Mouse (Mus musculus) limb, embryonic 10.5 days (tissue): ENCODE results near the gene Cby1. TPM values are rescaled to one million over a fixed set of nuclear protein-coding genes. Genes with fewer than 3 reads are reported as not detected.

Experiments
- DNase-seq: peaks from one replicate; pipeline ENCODE4 v3.0.0-alpha.2; 2017; ENCODE audit warnings: low spot score
- H3K27ac ChIP-seq: fragments of 300-500 bp; sonication (generic); 2 replicates; pipeline ENCODE4 v1.5.1; 2016; ENCODE audit warnings: mild to moderate bottlenecking
- H3K27me3 ChIP-seq: fragments of 300-500 bp; sonication (generic); 2 replicates; pipeline ENCODE4 v1.6.1; 2016; ENCODE audit warnings: low read depth, mild to moderate bottlenecking; ENCODE audit not compliant: poor library complexity, severe bottlenecking
- H3K36me3 ChIP-seq: fragments of 300-500 bp; sonication (generic); 2 replicates; pipeline ENCODE4 v1.6.1; 2016; ENCODE audit warnings: mild to moderate bottlenecking, moderate library complexity
- H3K4me1 ChIP-seq: fragments of 300-500 bp; sonication (generic); 2 replicates; pipeline ENCODE4 v1.6.1; 2016
- H3K4me3 ChIP-seq: fragments of 300-500 bp; sonication (generic); 2 replicates; pipeline ENCODE4 v1.5.1; 2016; ENCODE audit warnings: mild to moderate bottlenecking, moderate library complexity
- H3K9me3 ChIP-seq: fragments of 300-500 bp; sonication (generic); replicated peaks from 2 replicates; pipeline ENCODE4 v1.6.1; 2016; ENCODE audit warnings: mild to moderate bottlenecking
- WGBS: fragments of 180-500 bp; shearing (Covaris S2); methylation state at CpG from one replicate; pipeline ENCODE4 v1.1.7; 2016; 5-methylcytosine and 5-hydroxymethylcytosine counted together
- polyA plus RNA-seq: library from polyadenylated mRNA; unstranded; fragments of >200 nt; fragmentation: Nextera tagmentation; extraction: Ambion mirVana; gene quantifications from 2 replicates; pipeline ENCODE4 v1.2.1, GENCODE M21; 2016

Gene Cby1
- 58.4 and 65.6 TPM in 2 replicates for polyA plus RNA-seq

GRCm38 (mm10) chr15:79658531-79659375, at the start of gene Cby1, which contains the start of gene Fam227a:
TSS of gene Cby1 (plus strand) at chr15:79659199.
TSS of gene Fam227a (minus strand) at chr15:79658956.
- WGBS, result under 1% methylated on average over 55 of the region's 55 CpGs
- H3K27me3 ChIP-seq, result no peaks in the 10 kb centered on the region
- H3K4me1 ChIP-seq, result peaks cover 13% of the 10 kb centered on the region
- H3K9me3 ChIP-seq, result peaks cover 2% of the 10 kb centered on the region; the same call in 1 of the 2 replicates
- peak within 1 kb of the TSS; percentile 68 for H3K4me3 ChIP-seq
- peak within 1 kb of the TSS; percentile 95 for H3K27ac ChIP-seq
- DNase-seq, result peak; percentile 99
- peaks cover 29% of the 10 kb centered on the region for H3K36me3 ChIP-seq

DNA sequence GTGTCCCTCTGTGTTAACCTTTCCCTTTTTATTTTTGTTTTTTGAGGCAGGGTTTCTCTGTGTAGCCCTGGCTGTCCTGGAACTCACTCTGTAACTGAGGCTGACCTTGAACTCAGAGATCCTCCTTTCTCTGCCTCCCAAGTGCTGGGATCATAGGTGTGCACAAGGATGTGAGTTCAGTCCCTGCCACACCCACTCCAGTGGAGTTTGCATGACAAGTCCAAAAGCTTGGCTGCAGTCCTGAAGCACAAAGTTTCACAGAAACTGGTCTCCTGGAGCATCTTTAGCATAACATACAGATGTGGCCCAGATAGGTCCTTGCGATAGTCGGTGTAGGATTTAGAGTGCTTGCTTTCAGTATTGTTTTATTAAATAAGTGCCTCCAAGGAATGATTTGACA, 49.8 kb upstream of the Cby1 start:
- Histone ChIP-seq H3K4me1 (peaks cover 9% of the 10 kb centered on the region), H3K9me3 (no peaks in the 10 kb centered on the region; the same call in 1 of the 2 replicates), H3K27ac (no peak overlapping the region), H3K4me3 (no peak overlapping the region), H3K27me3 (peaks cover 19% of the 10 kb centered on the region), H3K36me3 (peaks cover 12% of the 10 kb centered on the region; the same call in 1 of the 2 replicates)
- DNase-seq, result no peak
- 94% methylated on average over 2 of the region's 2 CpGs for WGBS

DNA sequence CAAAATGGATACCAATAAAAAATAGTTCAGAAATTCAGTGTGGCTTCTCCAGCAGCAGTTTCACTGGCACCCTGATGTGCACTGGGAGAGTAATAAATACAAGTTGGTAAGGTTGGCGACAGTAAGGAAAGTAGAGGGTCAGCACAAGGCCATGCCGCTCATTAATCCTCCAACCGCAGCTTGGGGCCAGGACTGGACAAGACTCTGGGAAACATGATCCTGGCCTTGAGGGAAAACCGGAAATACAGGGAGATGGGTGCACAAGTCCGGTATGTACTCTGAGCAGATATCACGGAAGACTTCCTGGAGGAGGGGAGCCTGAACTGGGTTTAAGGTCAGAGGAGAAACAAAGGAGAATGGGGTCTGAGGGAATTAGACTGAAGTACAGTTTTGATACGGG, 43.5 kb upstream of the Cby1 start:
- no peak for DNase-seq
- no peak overlapping the region for H3K4me3 ChIP-seq
- no peaks in the 10 kb centered on the region for H3K27me3 ChIP-seq
- no peaks in the 10 kb centered on the region for H3K9me3 ChIP-seq
- peaks cover 16% of the 10 kb centered on the region for H3K4me1 ChIP-seq
- WGBS, result 70% methylated on average over 7 of the region's 7 CpGs
- peaks cover 30% of the 10 kb centered on the region for H3K36me3 ChIP-seq
- H3K27ac ChIP-seq, result no peak overlapping the region

DNA sequence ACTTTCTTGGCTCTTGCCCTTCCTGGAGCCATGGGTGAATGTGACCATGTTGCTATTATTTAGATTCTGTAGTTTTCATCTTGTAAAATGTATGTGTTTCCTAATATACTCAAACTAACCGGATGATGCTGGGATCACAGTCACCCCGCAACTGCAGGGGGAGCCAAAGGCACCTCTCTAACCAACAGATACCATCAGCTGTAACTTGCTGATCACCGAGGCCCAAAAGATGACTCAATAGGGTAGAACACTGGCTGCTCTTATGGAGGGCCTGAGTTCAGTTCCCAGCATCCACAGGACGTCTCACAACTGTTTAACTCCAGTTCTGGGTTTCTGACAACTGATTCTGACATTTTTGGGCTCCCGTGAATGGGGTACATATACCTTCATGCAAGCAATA, 42.3 kb upstream of the Cby1 start:
- H3K27ac ChIP-seq, result no peak overlapping the region
- H3K4me1 ChIP-seq, result peaks cover 16% of the 10 kb centered on the region
- 86% methylated on average over 5 of the region's 5 CpGs for WGBS
- H3K9me3 ChIP-seq, result no peaks in the 10 kb centered on the region
- no peak for DNase-seq
- H3K27me3 ChIP-seq, result no peaks in the 10 kb centered on the region
- no peak overlapping the region for H3K4me3 ChIP-seq
- H3K36me3 ChIP-seq, result peaks cover 33% of the 10 kb centered on the region

GRCm38 (mm10) chr15:79617135-79617534, 41.9 kb upstream of the Cby1 start:
- Histone ChIP-seq H3K36me3 (peaks cover 35% of the 10 kb centered on the region), H3K9me3 (no peaks in the 10 kb centered on the region), H3K27me3 (no peaks in the 10 kb centered on the region), H3K4me1 (peaks cover 16% of the 10 kb centered on the region), H3K27ac (no peak overlapping the region), H3K4me3 (no peak overlapping the region)
- WGBS, result 78% methylated on average over 11 of the region's 11 CpGs
- DNase-seq, result no peak

- Histone ChIP-seq H3K9me3 (no peaks in the 10 kb centered on the region), H3K4me1 (peaks cover 16% of the 10 kb centered on the region), H3K27ac (no peak overlapping the region), H3K27me3 (no peaks in the 10 kb centered on the region), H3K4me3 (no peak overlapping the region), H3K36me3 (peaks cover 36% of the 10 kb centered on the region)
- no peak for DNase-seq
- WGBS, result 91% methylated on average over 7 of the region's 7 CpGs
Observed at GRCm38 (mm10) chr15:79618456-79618855, 40.5 kb upstream of the Cby1 start.

GRCm38 (mm10) chr15:79619770-79620414, 39.1 kb upstream of the Cby1 start:
- Histone ChIP-seq H3K4me1 (peaks cover 16% of the 10 kb centered on the region), H3K9me3 (no peaks in the 10 kb centered on the region), H3K4me3 (no peak overlapping the region), H3K27me3 (no peaks in the 10 kb centered on the region), H3K27ac (no peak overlapping the region), H3K36me3 (peaks cover 42% of the 10 kb centered on the region)
- no peak for DNase-seq
- WGBS, result 79% methylated on average over 11 of the region's 11 CpGs

GRCm38 (mm10) chr15:79630471-79630870, 28.5 kb upstream of the Cby1 start:
- Histone ChIP-seq H3K4me1 (peaks cover 8% of the 10 kb centered on the region; the same call in 1 of the 2 replicates), H3K9me3 (no peaks in the 10 kb centered on the region), H3K27me3 (no peaks in the 10 kb centered on the region), H3K36me3 (peaks cover 60% of the 10 kb centered on the region), H3K27ac (no peak overlapping the region), H3K4me3 (no peak overlapping the region)
- 67% methylated on average over 2 of the region's 2 CpGs for WGBS
- DNase-seq, result no peak

DNA sequence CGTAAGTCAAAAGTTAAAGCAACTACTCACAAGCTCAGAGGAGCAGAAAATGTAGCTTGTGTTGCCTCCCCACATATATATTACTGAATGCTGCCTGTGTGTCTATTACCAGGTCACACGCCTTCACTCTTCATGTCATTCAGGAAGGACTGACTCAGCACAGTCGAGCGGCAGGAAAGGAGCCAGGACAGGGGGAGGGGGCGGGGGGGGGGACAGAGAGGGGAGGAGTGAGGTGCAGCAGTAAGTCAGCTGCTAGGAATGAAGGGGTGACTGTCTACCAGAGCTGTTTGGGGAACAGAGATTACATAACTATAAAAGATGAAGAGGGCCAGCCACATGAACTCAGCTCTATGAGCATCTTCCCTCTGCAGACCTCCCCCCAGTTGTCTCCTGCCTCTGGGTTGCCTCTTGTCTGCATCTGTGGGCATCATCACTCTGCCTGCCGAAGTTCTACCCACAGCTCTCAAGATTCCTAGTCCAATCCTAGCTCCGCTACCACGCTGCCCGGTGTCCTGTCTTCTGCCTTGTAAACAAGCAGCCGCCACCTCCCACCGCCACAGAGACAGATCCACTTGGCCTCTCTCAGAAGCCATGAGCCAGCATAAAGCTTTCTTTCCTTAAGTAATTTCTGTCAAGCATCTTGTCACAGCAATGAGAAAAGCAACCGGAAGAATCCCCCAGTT, 17.7 kb upstream of the Cby1 start:
- peaks cover 32% of the 10 kb centered on the region for H3K36me3 ChIP-seq
- WGBS, result 76% methylated on average over 12 of the region's 12 CpGs
- H3K9me3 ChIP-seq, result no peaks in the 10 kb centered on the region
- H3K27me3 ChIP-seq, result no peaks in the 10 kb centered on the region
- H3K4me3 ChIP-seq, result no peak overlapping the region
- no peak overlapping the region for H3K27ac ChIP-seq
- 0 out of 2 replicates have a peak, but pooled peaks cover 4% of the 10 kb centered on the region for H3K4me1 ChIP-seq
- no peak for DNase-seq

GRCm38 (mm10) chr15:79645483-79645882, 13.5 kb upstream of the Cby1 start:
- Histone ChIP-seq H3K36me3 (peaks cover 18% of the 10 kb centered on the region; the same call in 1 of the 2 replicates), H3K27me3 (no peaks in the 10 kb centered on the region), H3K27ac (no peak overlapping the region), H3K4me3 (no peak overlapping the region), H3K4me1 (0 out of 2 replicates have a peak, but pooled peaks cover 4% of the 10 kb centered on the region), H3K9me3 (no peaks in the 10 kb centered on the region)
- no peak for DNase-seq
- WGBS, result 77% methylated on average over 2 of the region's 2 CpGs

DNA sequence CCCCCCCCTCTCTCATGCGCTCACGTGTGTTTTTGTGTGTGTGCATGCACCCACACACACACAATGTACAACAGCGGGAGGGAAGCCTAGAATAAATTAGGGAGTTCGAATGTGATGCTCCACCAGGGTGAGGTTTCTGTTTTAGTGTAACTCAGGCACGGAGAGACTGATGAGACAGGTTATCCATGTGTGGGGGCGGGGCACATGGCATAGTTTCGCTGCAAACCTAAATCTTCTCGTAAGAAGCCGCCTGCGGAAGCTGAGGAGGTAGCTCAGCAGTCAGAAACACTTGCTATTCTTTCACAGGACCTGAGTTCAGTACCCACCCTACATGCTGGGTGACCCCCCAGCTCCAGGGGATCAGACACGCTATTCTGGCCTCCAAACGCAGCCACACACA, 10.9 kb upstream of the Cby1 start:
- Histone ChIP-seq H3K4me1 (0 out of 2 replicates have a peak, but pooled peaks cover 4% of the 10 kb centered on the region), H3K36me3 (peaks cover 19% of the 10 kb centered on the region; the same call in 1 of the 2 replicates), H3K4me3 (no peak overlapping the region), H3K27ac (no peak overlapping the region), H3K27me3 (no peaks in the 10 kb centered on the region), H3K9me3 (no peaks in the 10 kb centered on the region)
- 87% methylated on average over 12 of the region's 12 CpGs for WGBS
- no peak for DNase-seq

DNA sequence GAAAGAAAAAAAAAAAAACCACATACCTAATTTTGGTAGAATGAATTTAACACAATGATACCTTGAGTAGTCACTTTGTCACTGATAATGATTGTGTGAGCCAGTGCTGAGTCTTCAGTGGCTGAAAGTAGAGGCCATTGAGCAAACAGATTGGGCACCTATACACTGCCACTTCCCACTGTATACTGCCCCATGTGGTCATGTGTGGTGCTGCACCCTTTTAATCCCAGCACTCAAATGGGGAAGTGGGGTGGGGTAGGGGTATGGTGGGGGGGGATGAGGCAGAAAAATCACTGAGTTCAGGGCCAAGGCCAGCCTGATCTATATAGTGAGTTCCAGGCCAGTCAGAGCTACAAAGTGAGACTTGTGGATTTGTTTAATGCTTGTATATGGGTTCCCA, 8.4 kb upstream of the Cby1 start:
- Histone ChIP-seq H3K4me3 (no peak overlapping the region), H3K27ac (no peak overlapping the region), H3K9me3 (no peaks in the 10 kb centered on the region), H3K4me1 (no peaks in the 10 kb centered on the region), H3K36me3 (peaks cover 18% of the 10 kb centered on the region; the same call in 1 of the 2 replicates), H3K27me3 (no peaks in the 10 kb centered on the region)
- DNase-seq, result peak; percentile 46
